Mouse (Mus musculus) brain, embryonic 14.5 days (tissue): ENCODE results near the gene Gkap1.

Source experiments
- CTCF ChIP-seq: fragments of 200-500 bp; IDR thresholded peaks from 2 replicates; pipeline ENCODE4 v1.5.1; 2012; ENCODE audit warnings: inconsistent platforms, mild to moderate bottlenecking, moderate library complexity, borderline replicate concordance; ENCODE audit not compliant: insufficient read depth, insufficient read length; ENCODE audit errors: extremely low read depth
- POLR2A ChIP-seq: fragments of 200-500 bp; IDR thresholded peaks from 2 replicates; pipeline ENCODE4 v1.6.1; 2012; ENCODE audit warnings: mild to moderate bottlenecking, inconsistent platforms, borderline replicate concordance; ENCODE audit not compliant: poor library complexity, insufficient read depth, insufficient read length, severe bottlenecking; ENCODE audit errors: extremely low read depth

DNA sequence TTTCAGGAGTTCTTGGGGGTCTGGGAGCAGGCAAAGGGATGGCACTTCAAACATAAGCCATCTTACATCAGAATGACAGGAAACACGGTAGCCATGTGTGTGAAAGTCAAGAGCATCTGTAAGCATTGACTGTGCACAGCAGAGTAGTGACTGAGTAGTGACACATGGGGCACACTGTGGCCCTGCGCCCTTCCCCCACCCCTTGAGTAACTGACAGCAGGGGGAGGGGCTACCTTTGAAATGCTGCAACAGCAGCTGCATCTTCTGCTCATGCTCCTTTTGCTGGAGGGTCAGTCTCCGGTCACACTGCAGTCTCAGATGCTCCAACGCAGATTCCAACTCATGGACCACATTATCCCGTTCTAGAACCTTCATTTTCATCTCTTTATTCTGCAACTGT lies 17.3 kb upstream of the Gkap1 start:
- TF ChIP-seq CTCF (no peak), POLR2A (no peak)
